In the genomic region with DNA sequence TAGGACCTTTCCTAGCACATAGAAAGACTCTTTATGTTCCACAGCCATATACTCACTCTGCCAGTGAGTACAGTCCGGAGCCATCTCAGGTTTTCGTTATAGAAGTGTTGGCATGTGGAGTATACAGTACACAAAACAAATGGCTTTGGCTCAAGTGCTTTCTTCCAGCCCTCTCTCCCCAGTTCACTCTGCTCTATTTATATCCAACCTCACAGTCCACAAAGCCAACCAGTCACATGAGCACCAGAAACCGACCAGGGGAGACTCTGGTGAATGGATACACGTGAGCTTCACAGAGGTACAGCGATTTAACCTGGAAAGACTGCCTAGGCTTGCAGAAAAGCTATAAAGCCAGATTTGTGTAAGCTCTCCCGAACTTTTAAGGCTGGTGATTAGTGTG, we compare ENCODE assay signal across 16 mouse cellular contexts. TPM values are rescaled to one million over a fixed set of nuclear protein-coding genes. Genes with fewer than 3 reads are reported as not detected.
DNase-seq lines count a peak whose midpoint lies in the region; ATAC-seq and TF ChIP-seq lines count a peak whose summit lies in the region.
"Had no signal": no experiment of that assay in that cellular context is flagged by ENCODE, and none has a peak within 500 bp of the region (broad histone marks: within the 10 kb centered on the region; RNA-seq: fewer than 3 reads in every experiment).

No protein-coding gene starts in this region.

- H3K9me3 ChIP-seq in kidney, embryonic 15.5 days (replicated peaks): no peaks in the 10 kb centered on the region
- H3K9me3 ChIP-seq in heart, embryonic 13.5 days: no peaks in the 10 kb centered on the region
- H3K9me3 ChIP-seq: embryonic facial prominence, embryonic 13.5 days; forebrain, embryonic 12.5 days; hindbrain, embryonic 15.5 days; midbrain, embryonic 12.5 days; neural tube, embryonic 12.5 days had no signal

- TF ChIP-seq CTCF in kidney, adult 2 months (conservative IDR thresholded peaks at IDR 0.05; ENCODE audit: insufficient read depth, insufficient read length, low read depth, low read length): no peak

- H3K4me2 ChIP-seq in kidney, embryonic 15.5 days: no peak overlapping the region
- peak overlapping the region; percentile 57 for H3K4me2 ChIP-seq in heart, embryonic 13.5 days
- H3K4me2 ChIP-seq: embryonic facial prominence, embryonic 13.5 days; forebrain, embryonic 12.5 days; hindbrain, embryonic 15.5 days; midbrain, embryonic 12.5 days; neural tube, embryonic 12.5 days had no signal

- H3K4me1 ChIP-seq in kidney, adult 2 months (ENCODE audit: control insufficient read depth, insufficient read depth, low read length): peaks cover 5% of the 10 kb centered on the region; the same call in 1 of the 2 replicates
- H3K4me1 ChIP-seq in kidney, embryonic 15.5 days: peaks cover 28% of the 10 kb centered on the region
- H3K4me1 ChIP-seq in heart, embryonic 13.5 days: peaks cover 88% of the 10 kb centered on the region

- no peak overlapping the region for H3K4me3 ChIP-seq in kidney, adult 2 months (ENCODE audit: insufficient read depth, low read depth, low read length)
- H3K4me3 ChIP-seq in kidney, embryonic 15.5 days (replicated peaks): no peak overlapping the region
- H3K4me3 ChIP-seq in heart, embryonic 13.5 days: no peak overlapping the region
- H3K4me3 ChIP-seq: embryonic facial prominence, embryonic 13.5 days; forebrain, embryonic 12.5 days; hindbrain, embryonic 15.5 days; midbrain, embryonic 12.5 days; neural tube, embryonic 12.5 days had no signal

- DNase-seq in kidney, adult 2 months: peak; percentile 85
- peak; percentile 79 for DNase-seq in cerebellum, adult 9-10 months
- peak; percentile 62 for DNase-seq in kidney, postnatal 14 days
- no peak for DNase-seq in urinary bladder, adult 18-20 months (ENCODE audit: low spot score in 2 of 2)
- no peak for DNase-seq in left cerebral cortex, adult 8-10 months (ENCODE audit: low spot score in 2 of 2)
- DNase-seq in right cerebral cortex, postnatal 10 days (ENCODE audit: low spot score in 2 of 2): no peak
- DNase-seq: gastrocnemius, postnatal 14 days had no signal

- TF ChIP-seq POLR2A in kidney, adult 2 months (IDR thresholded peaks at IDR 0.05; ENCODE audit: low read depth, low read length): no peak

- peak overlapping the region; percentile 86 for H3K27ac ChIP-seq in kidney, adult 2 months (ENCODE audit: insufficient read depth, low read depth, low read length)
- H3K27ac ChIP-seq in kidney, embryonic 15.5 days: no peak overlapping the region
- peak overlapping the region; percentile 88 for H3K27ac ChIP-seq in heart, embryonic 13.5 days (replicated peaks)
- H3K27ac ChIP-seq: embryonic facial prominence, embryonic 13.5 days; forebrain, embryonic 12.5 days; hindbrain, embryonic 15.5 days; midbrain, embryonic 12.5 days; neural tube, embryonic 12.5 days had no signal

- H3K9ac ChIP-seq in kidney, embryonic 15.5 days: no peak overlapping the region
- H3K9ac ChIP-seq in heart, embryonic 13.5 days: peak overlapping the region; percentile 50
- H3K9ac ChIP-seq: embryonic facial prominence, embryonic 13.5 days; forebrain, embryonic 12.5 days; hindbrain, embryonic 15.5 days; midbrain, embryonic 12.5 days; neural tube, embryonic 12.5 days had no signal

- WGBS in kidney, adult 2 months: 33% methylated on average over 6 of the region's 6 CpGs
- 71% methylated on average over 6 of the region's 6 CpGs for WGBS in kidney, embryonic 15.5 days
- 34% methylated on average over 6 of the region's 6 CpGs for WGBS in heart, embryonic 13.5 days

- H3K36me3 ChIP-seq in kidney, adult 2 months (ENCODE audit: control insufficient read depth, insufficient read depth, low read length): no peaks in the 10 kb centered on the region
- no peaks in the 10 kb centered on the region for H3K36me3 ChIP-seq in kidney, embryonic 15.5 days
- no peaks in the 10 kb centered on the region for H3K36me3 ChIP-seq in heart, embryonic 13.5 days
- H3K36me3 ChIP-seq: embryonic facial prominence, embryonic 13.5 days; forebrain, embryonic 12.5 days; hindbrain, embryonic 15.5 days; midbrain, embryonic 12.5 days; neural tube, embryonic 12.5 days had no signal

- no peaks in the 10 kb centered on the region for H3K27me3 ChIP-seq in kidney, adult 2 months (replicated peaks; ENCODE audit: control insufficient read depth, insufficient read depth, low read length)
- no peaks in the 10 kb centered on the region for H3K27me3 ChIP-seq in kidney, embryonic 15.5 days
- H3K27me3 ChIP-seq in heart, embryonic 13.5 days (replicated peaks): no peaks in the 10 kb centered on the region
- H3K27me3 ChIP-seq: embryonic facial prominence, embryonic 13.5 days; forebrain, embryonic 12.5 days; hindbrain, embryonic 15.5 days; midbrain, embryonic 12.5 days; neural tube, embryonic 12.5 days had no signal

- ATAC-seq in kidney, embryonic 15.5 days (replicated peaks; ENCODE audit: low FRiP score): no peak
- ATAC-seq in heart, embryonic 13.5 days (ENCODE audit: extremely low read depth, insufficient number of reproducible peaks, low FRiP score, low TSS enrichment): peak; percentile 71; the same call in 1 of the 2 replicates
- ATAC-seq: activated CD4-positive, CD25-positive, alpha-beta regulatory T cell, adult 4 months had no signal

RNA-seq across cellular contexts. Expression of a gene that starts 56.4 kb away (rescaled TPM):
- 13.9 and 14.6 TPM in 2 replicates for polyA plus RNA-seq in kidney, adult 2 months (2012; rRNA removed)
- polyA plus RNA-seq in kidney, embryonic 15.5 days (2015; fragmentation: Nextera tagmentation; extraction: Ambion mirVana): 19.9 and 20.0 TPM in 2 replicates
- polyA plus RNA-seq in heart, embryonic 13.5 days (2015; fragmentation: Nextera tagmentation; extraction: Ambion mirVana): 49.6 and 51.5 TPM in 2 replicates
- 10 to 100 TPM; 88.4 to 96.1 (median 92.5) TPM for total RNA-seq in left cerebral cortex, adult 8-10 months (2022)
- total RNA-seq: MEL had no signal

Comparison
In these comparisons a context has a peak if more than half of its experiments do, and no peak if none do; other contexts are left out.
1. DNase-seq: peak in kidney, adult 2 months (single experiment), cerebellum, adult 9-10 months (single experiment) and kidney, postnatal 14 days (single experiment); none in urinary bladder, adult 18-20 months (0 of 2), left cerebral cortex, adult 8-10 months (0 of 2) and right cerebral cortex, postnatal 10 days (0 of 2).